Mouse (Mus musculus) liver, postnatal 0 days (tissue): ENCODE results near the gene BC034090. TPM values are rescaled to one million over a fixed set of nuclear protein-coding genes. Genes with fewer than 3 reads are reported as not detected.

ENCODE experiments used
- ATAC-seq: fragments of 200-750 bp; cut with Nextera tagmentation; 2 replicates; pipeline ENCODE4 v1.8.0; 2017; ENCODE audit warnings: mild to moderate bottlenecking, moderate library complexity
- DNase-seq: peaks from one replicate; pipeline ENCODE4 v3.0.0-alpha.2; 2016
- H3K27ac ChIP-seq: fragments of 300-500 bp; sonication (generic); 2 replicates; pipeline ENCODE4 v1.5.1; 2014; ENCODE audit warnings: antibody characterized with exemption, moderate library complexity, mild to moderate bottlenecking, low read depth
- H3K27me3 ChIP-seq: fragments of 300-500 bp; sonication (generic); 2 replicates; pipeline ENCODE4 v1.6.1; 2014; ENCODE audit warnings: low read length, control low read depth, mixed read lengths; ENCODE audit not compliant: insufficient read depth
- H3K36me3 ChIP-seq: fragments of 300-500 bp; sonication (generic); replicated peaks from 2 replicates; pipeline ENCODE4 v1.6.1; 2014; ENCODE audit warnings: mild to moderate bottlenecking, control low read depth, low read length, moderate library complexity, mixed read lengths; ENCODE audit not compliant: insufficient read depth
- H3K4me1 ChIP-seq: fragments of 300-500 bp; sonication (generic); 2 replicates; pipeline ENCODE4 v1.6.1; 2014; ENCODE audit warnings: antibody characterized with exemption, mild to moderate bottlenecking, control low read depth; ENCODE audit not compliant: insufficient read depth
- H3K4me2 ChIP-seq: fragments of 300-500 bp; sonication (generic); 2 replicates; pipeline ENCODE4 v1.6.1; 2014; ENCODE audit warnings: low read depth, mild to moderate bottlenecking, low read length, moderate library complexity, mixed read lengths
- H3K4me3 ChIP-seq: fragments of 300-500 bp; sonication (generic); 2 replicates; pipeline ENCODE4 v1.5.1; 2014; ENCODE audit warnings: low read depth, low read length
- H3K9ac ChIP-seq: fragments of 300-500 bp; sonication (generic); replicated peaks from 2 replicates; pipeline ENCODE4 v1.6.1; 2014; ENCODE audit warnings: mild to moderate bottlenecking, moderate library complexity
- H3K9me3 ChIP-seq: fragments of 300-500 bp; sonication (generic); 2 replicates; pipeline ENCODE4 v1.6.1; 2016; ENCODE audit warnings: mild to moderate bottlenecking, control low read depth, low read length, mixed read lengths
- CTCF ChIP-seq: sonication (generic); IDR thresholded peaks from 2 replicates; pipeline ENCODE4 v1.5.1; 2016; ENCODE audit warnings: antibody characterized with exemption, low read depth
- EP300 ChIP-seq: IDR thresholded peaks from 2 replicates; pipeline ENCODE4 v1.6.1; 2016; ENCODE audit warnings: antibody characterized with exemption, low read depth, mild to moderate bottlenecking
- WGBS: fragments of 180-500 bp; shearing (Covaris S2); extraction: QIAGEN DNeasy Blood & Tissue Kit; methylation state at CpG from one replicate; pipeline ENCODE4 v1.1.7; 2014; ENCODE audit not compliant: insufficient replicate concordance; 5-methylcytosine and 5-hydroxymethylcytosine counted together
- polyA plus RNA-seq: library from polyadenylated mRNA; unstranded; fragments of >200 nt; fragmentation: Nextera tagmentation; extraction: Ambion mirVana; gene quantifications from 2 replicates; pipeline ENCODE4 v1.2.1, GENCODE M21; 2015

The BC034090 gene
- polyA plus RNA-seq, 1 experiment from 2014 or later = 0.22 TPM

DNA sequence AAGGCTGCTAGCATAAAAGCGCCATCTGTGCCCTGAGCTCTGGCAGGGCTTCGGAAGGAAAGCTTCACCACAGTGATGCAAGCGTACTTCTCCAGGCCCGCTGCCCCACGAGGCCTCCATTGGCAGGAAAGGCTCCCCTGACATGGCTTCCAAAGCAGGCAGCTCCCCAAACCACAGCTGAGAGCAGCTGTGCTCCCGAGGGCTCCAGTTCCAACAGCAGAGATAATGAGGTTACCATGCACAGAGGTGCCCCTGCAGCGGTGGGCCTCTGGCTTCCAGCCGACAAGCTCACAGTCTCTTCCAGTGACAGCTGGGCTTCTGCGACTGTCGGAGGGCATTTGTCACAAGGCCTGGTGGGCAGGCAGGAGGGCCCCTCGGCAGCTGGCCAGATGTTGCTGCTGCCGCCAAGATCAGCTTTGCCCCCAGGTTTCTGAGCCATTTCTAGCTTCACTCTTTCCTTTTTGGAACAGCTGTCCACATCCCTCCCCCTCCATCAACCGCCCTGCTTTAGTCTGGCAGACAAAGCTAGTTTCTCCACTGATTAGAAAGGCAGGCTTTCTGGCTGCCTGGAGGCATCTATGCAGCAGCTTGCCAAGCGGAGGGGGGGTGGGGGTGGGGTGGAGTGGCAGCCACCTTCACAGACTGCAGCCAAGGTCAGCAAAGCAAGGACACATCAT lies 10.2 kb downstream of the BC034090 start:
- H3K27me3 ChIP-seq = no peaks in the 10 kb centered on the region
- no peak overlapping the region for H3K4me2 ChIP-seq
- no peaks in the 10 kb centered on the region for H3K9me3 ChIP-seq
- 39% methylated on average over 14 of the region's 14 CpGs for WGBS
- DNase-seq (no peak), ATAC-seq (peak; percentile 29; the same call in 1 of the 2 replicates)
- H3K4me1 ChIP-seq = peaks cover 5% of the 10 kb centered on the region; the same call in 1 of the 2 replicates
- no peak overlapping the region for H3K4me3 ChIP-seq
- TF ChIP-seq CTCF (no peak), EP300 (no peak)
- peak overlapping the region; percentile 16 for H3K27ac ChIP-seq
- no peaks in the 10 kb centered on the region for H3K36me3 ChIP-seq
- H3K9ac ChIP-seq = no peak overlapping the region

GRCm38 (mm10) chr1:155233378-155233777 lies 10.9 kb downstream of the BC034090 start:
- Histone ChIP-seq H3K27ac (no peak overlapping the region), H3K4me3 (no peak overlapping the region), H3K9me3 (no peaks in the 10 kb centered on the region), H3K9ac (no peak overlapping the region), H3K4me1 (peaks cover 5% of the 10 kb centered on the region; the same call in 1 of the 2 replicates), H3K4me2 (no peak overlapping the region), H3K27me3 (no peaks in the 10 kb centered on the region), H3K36me3 (no peaks in the 10 kb centered on the region)
- TF ChIP-seq CTCF = no peak
- no peak for TF ChIP-seq EP300
- ATAC-seq (peak; percentile 16; the same call in 1 of the 2 replicates), DNase-seq (no peak)
- 68% methylated on average over 9 of the region's 9 CpGs for WGBS

- Histone ChIP-seq H3K9ac (no peak overlapping the region), H3K36me3 (no peaks in the 10 kb centered on the region), H3K27ac (no peak overlapping the region), H3K4me3 (no peak overlapping the region), H3K27me3 (no peaks in the 10 kb centered on the region), H3K4me1 (peaks cover 5% of the 10 kb centered on the region; the same call in 1 of the 2 replicates), H3K9me3 (no peaks in the 10 kb centered on the region), H3K4me2 (no peak overlapping the region)
- ATAC-seq (no peak), DNase-seq (no peak)
- 80% methylated on average over 6 of the region's 6 CpGs for WGBS
- TF ChIP-seq EP300 = no peak
Measured at GRCm38 (mm10) chr1:155232786-155233185, 11.5 kb downstream of the BC034090 start.

DNA sequence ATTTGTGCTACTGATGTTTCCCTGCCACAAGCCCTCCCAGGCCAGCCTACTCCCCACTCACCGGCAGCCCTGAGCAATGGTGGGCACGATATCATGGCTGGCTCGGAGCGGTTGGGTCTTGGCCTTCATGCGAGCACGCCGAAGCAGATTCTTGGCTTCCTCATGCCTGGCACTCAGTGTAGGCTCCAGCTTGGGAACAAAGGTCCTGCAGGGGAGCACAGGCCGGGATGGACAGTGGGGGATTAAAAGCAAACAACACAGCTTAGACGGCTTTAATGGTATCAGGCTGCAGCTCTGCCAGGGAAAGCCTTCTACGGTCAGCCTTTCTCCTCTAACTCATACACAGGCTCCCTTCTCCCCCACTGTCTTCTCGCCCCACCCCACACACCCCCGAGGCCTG lies 11.9 kb downstream of the BC034090 start:
- Histone ChIP-seq H3K4me1 (peaks cover 5% of the 10 kb centered on the region; the same call in 1 of the 2 replicates), H3K4me3 (no peak overlapping the region), H3K27ac (no peak overlapping the region), H3K9ac (no peak overlapping the region), H3K9me3 (no peaks in the 10 kb centered on the region), H3K36me3 (no peaks in the 10 kb centered on the region), H3K4me2 (no peak overlapping the region), H3K27me3 (no peaks in the 10 kb centered on the region)
- no peak for ATAC-seq
- TF ChIP-seq CTCF (no peak), EP300 (no peak)
- WGBS = 78% methylated on average over 12 of the region's 12 CpGs
- DNase-seq = no peak

GRCm38 (mm10) chr1:155229464-155230411 lies 14.5 kb downstream of the BC034090 start:
- ATAC-seq = no peak; the same call in 1 of the 2 replicates
- Histone ChIP-seq H3K4me3 (no peak overlapping the region), H3K27me3 (no peaks in the 10 kb centered on the region), H3K4me1 (peaks cover 5% of the 10 kb centered on the region; the same call in 1 of the 2 replicates), H3K27ac (no peak overlapping the region), H3K9me3 (no peaks in the 10 kb centered on the region), H3K4me2 (no peak overlapping the region), H3K36me3 (no peaks in the 10 kb centered on the region), H3K9ac (no peak overlapping the region)
- TF ChIP-seq EP300 (no peak), CTCF (no peak)
- DNase-seq = no peak
- WGBS = 62% methylated on average over 14 of the region's 14 CpGs

- no peak overlapping the region for H3K27ac ChIP-seq
- H3K4me3 ChIP-seq = peak overlapping the region; percentile 19
- H3K9ac ChIP-seq = no peak overlapping the region
- ATAC-seq (peak; percentile 81), DNase-seq (peak; percentile 92)
- peaks cover 12% of the 10 kb centered on the region for H3K4me1 ChIP-seq
- H3K36me3 ChIP-seq = no peaks in the 10 kb centered on the region
- no peaks in the 10 kb centered on the region for H3K27me3 ChIP-seq
- H3K4me2 ChIP-seq = peak overlapping the region; percentile 66
- whole genome bisulfite sequencing = 10% methylated on average over 16 of the region's 16 CpGs
- TF ChIP-seq CTCF (peak; percentile 99), EP300 (no peak)
- no peaks in the 10 kb centered on the region for H3K9me3 ChIP-seq
Measured at GRCm38 (mm10) chr1:155223849-155224554, 20.2 kb downstream of the BC034090 start.
